Mouse (Mus musculus) gastrocnemius, adult 18-20 months (tissue): Measurements from ENCODE around the gene Kif2b. TPM values are rescaled to one million over a fixed set of nuclear protein-coding genes. Genes with fewer than 3 reads are reported as not detected.

Source experiments
- DNase-seq: peaks from one replicate; pipeline ENCODE4 v3.0.0; 2021; ENCODE audit warnings: low spot score
- long read RNA-seq, 2 experiments: library from polyadenylated mRNA; stranded (forward); transcript quantifications; one replicate each; pipeline ENCODE4 v2.0.0; 2021
- total RNA-seq, 2 experiments: library from RNA; stranded (reverse); gene quantifications; 2 replicates each; pipeline ENCODE4 v1.2.3; 2021

Gene Kif2b
- not detected for total RNA-seq
- long read RNA-seq, experiment 1: 0 reads
- long read RNA-seq, experiment 2: 0 reads

DNA sequence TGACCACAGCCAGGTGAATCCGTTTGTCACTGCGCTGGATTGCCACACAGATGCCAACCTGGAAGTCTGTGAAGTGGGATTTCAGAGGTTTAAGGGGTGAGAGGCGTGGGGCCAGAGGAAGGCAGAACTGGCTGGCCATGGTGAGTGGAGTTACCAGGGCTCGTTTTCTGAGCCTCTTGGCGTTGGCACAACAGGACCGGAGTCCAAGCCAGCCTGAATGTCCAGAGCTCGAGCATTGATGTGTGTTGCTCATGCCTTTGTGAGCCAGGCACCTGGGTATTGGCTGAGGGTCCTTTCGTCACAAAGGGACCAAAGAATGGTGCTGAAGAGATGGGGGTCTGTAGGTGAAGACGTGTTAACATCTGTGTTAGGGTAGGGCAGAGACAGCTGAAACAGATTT, at the start of gene Kif2b:
Gene Kif2b, minus strand, starts transcription at position 242 of the 400 bp plus-strand sequence.
- DNase-seq: no peak

DNA sequence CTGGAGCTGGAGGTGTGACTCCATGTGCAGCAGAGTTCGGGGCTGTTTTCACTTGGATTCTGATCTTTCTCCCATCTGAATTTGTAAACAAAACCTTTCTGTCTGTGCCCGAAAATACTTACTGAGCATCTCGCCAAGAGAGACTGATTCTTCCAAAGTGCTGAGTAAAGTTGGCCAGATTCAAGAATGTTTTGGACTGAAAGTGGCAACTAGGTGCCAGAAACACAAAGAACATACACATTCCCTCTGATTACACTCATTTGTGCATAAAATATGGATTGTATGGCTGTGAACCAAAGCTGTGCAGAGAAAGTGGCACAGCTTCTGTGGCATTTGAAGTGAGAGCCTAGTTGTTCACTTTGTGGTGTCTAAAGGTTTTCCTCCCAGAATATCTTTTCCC, 15.7 kb upstream of the Kif2b start:
- no peak for DNase-seq

DNA sequence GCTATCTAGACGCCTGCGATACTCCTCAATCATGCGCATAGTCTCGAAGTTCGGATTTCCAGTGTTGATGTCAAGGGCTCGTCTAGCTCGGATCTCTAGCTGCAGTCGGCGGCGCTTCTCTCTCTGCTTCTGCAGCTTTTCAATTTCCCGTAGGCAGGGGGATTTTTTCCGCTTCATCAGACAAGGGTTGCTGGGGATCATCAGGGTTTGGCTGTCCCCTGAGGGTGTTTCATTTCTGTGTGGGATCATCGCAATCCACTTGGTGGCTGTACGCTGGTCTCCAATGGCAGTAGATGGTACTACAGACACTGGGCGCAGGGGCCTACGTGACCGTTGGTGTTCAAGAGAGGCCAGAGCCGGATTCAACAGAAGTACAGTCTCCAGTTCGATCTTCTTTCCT, 502 bp downstream of the Kif2b start:
- no peak for DNase-seq

DNA sequence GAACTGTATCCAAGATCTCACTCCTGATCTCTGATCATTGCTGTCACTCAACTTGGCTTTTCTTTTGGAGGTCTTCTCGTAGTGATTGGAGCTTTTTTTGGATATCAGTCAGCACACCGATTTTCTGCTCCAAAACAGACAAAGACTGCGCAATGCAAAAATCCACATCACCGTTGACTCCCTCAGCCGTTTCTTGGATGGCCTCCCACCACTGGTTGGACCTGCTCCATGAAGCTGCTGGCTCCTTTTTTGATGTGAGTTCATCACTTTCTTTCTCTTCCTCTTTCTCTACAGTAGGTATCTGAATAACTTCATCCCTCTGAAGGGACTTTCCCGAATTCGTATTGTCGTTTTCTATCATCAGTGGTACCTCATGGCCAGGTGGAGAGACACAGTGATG, 2.0 kb downstream of the Kif2b start:
- no peak for DNase-seq

DNA sequence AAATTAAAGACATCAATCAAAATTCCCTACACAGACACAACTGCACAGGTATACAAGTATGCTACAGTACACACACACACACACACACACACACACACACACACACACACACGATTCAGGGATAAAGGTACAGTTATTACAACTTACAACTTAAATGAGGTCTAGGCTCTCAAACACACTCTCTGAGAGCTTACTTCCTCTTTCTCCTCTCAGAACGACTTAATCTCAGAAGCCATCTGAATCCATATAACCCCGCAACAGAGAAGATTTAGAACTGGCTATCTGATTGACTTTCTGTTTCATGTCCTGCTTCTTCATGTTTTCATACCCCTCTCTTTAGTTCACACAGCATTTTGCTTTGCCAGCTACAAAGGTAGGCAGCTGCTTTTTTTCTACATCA, 2.9 kb downstream of the Kif2b start:
- DNase-seq: no peak

DNA sequence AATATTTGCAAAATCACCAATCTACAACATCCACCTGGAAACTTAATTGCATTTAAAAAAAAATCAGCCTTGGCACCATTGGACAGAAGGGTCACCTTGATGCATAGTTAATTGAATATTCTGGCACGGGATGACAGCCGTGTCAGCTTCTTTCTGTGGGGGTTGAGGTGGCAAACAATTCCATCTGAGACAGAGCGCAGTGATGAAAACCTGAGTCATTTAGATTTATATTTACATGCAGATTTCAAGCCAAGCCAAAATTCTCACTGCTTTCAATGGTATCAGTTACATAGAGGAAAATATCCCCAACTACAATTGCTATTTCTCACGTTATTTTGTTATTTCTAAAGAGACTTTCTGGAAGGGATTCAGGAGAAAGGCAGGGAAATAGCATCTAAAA, 46.6 kb downstream of the Kif2b start:
- DNase-seq: no peak
